Mouse (Mus musculus) liver, adult 2 months (tissue): ENCODE results near the gene 4931440F15Rik.

ENCODE experiments used
- CTCF ChIP-seq: fragments of 200-500 bp; IDR thresholded peaks from 2 replicates; pipeline ENCODE4 v1.5.1; 2011; ENCODE audit warnings: low read depth, low read length, control low read depth
- POLR2A ChIP-seq: fragments of 200-500 bp; IDR thresholded peaks from 2 replicates; pipeline ENCODE4 v1.6.1; 2011; ENCODE audit warnings: low read length, control low read depth; ENCODE audit not compliant: insufficient read depth; ENCODE audit errors: extremely low read depth

DNA sequence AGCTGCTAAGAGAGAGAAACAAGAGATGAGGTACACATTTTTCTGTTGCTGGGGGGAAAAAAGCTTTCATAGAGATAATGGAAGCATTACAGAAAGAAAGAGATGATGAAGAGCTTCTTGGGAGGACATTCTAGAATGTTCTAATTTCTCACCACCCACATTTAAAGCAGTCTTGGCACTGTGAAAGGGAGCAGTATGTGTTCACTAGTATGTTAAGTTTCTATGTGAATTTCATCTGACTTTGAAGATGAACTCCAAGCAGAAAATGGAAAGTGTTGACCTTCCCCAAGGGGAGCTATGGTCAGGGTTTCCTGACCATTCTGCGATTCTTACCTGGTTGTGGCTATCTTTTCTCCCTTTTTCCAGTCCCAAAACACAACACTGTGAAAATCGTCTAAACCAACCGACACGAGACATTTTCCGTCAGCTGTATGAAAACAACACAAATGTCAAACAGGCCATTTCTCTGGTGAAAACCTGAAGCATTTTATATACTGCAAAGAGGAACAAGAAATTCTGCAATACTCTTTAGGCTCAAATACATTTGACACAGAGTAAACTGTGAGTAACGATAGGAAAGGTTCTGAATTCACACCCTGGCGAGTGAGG is 16.4 kb downstream of the 4931440F15Rik start:
- TF ChIP-seq POLR2A (no peak), CTCF (no peak)
